Mouse (Mus musculus) fat pad, adult 2 months (tissue): ENCODE data around the gene Gm26938.

Experiments
- DNase-seq: peaks from one replicate; pipeline ENCODE4 v3.0.0-alpha.2; 2011; ENCODE audit warnings: low read depth, low spot score; ENCODE audit errors: extremely low read depth

The Gm26938 gene

GRCm38 (mm10) chr5:139796001-139796620 is 30.1 kb downstream of the Gm26938 start:
- DNase-seq: no peak

DNA sequence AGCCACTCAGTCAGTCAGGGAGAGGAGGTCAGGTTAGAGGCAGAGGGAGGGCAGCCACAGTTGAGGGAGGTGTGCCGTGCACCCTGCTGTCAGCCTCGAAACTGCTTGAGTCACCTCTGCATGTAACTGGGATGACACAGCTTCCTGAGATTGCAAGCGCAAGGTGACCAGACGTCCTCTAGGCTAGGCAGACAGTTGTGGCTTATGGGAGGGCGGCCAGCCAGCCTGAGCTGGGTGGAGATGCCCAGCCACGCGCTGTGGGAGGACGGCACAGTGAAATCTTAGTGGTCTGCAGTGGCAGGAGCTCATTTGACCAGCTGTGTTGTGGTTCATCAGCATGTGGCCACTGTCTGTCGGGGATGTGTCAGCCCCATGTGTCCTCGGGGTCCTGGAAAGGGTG is 31.3 kb downstream of the Gm26938 start:
- no peak for DNase-seq

GRCm38 (mm10) chr5:139794137-139794536 is 32.1 kb downstream of the Gm26938 start:
- no peak for DNase-seq

- no peak for DNase-seq
Measured at GRCm38 (mm10) chr5:139793338-139794089, 32.7 kb downstream of the Gm26938 start.

DNA sequence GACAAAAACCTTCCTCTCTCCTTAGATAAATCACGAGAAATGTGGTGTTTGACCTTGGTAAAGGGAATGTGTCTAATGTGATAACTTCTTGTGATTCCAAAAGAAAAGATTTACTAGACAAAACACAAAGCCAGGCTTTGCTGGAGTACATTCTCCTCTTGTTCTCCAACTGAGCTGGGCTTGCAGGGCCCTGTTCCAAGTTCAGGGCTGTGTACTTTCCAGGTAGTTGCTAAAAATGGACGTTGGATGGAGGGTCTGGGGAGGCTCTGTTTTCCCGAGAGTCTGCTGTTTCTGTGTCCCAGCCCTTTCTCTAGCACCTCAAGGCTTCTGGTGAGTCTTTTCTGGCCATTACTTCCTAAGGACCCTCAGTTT is 33.3 kb downstream of the Gm26938 start:
- DNase-seq: no peak

DNA sequence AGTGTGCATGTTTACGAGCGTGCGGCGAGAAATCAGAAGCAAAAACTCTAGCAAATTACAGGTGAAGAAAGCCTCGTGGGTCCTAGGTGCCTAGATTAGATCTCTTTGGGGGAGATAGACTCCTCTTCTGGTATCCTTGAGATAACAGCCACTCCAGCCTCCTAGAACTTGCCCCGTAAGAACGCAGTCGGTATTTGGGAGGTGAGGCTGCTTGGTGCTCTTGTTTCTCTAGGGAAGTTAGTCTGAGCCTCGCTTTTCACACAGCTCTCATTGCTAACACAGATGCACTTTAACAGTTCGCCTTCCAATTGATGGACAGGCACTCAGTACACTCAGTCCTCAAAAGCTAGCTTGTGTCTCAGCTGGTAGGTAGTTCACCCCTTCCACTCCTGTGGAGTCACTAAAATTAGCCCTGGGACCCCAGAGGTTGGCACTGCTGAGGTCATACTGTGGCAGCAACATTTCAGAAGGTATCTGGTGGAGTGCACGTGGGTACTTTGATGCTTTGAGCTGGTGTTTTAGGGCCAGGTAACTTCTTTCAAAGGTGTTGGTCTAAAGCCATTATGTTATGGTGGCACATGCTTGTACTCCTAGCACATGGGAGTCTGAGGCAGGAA is 33.9 kb downstream of the Gm26938 start:
- no peak for DNase-seq

DNA sequence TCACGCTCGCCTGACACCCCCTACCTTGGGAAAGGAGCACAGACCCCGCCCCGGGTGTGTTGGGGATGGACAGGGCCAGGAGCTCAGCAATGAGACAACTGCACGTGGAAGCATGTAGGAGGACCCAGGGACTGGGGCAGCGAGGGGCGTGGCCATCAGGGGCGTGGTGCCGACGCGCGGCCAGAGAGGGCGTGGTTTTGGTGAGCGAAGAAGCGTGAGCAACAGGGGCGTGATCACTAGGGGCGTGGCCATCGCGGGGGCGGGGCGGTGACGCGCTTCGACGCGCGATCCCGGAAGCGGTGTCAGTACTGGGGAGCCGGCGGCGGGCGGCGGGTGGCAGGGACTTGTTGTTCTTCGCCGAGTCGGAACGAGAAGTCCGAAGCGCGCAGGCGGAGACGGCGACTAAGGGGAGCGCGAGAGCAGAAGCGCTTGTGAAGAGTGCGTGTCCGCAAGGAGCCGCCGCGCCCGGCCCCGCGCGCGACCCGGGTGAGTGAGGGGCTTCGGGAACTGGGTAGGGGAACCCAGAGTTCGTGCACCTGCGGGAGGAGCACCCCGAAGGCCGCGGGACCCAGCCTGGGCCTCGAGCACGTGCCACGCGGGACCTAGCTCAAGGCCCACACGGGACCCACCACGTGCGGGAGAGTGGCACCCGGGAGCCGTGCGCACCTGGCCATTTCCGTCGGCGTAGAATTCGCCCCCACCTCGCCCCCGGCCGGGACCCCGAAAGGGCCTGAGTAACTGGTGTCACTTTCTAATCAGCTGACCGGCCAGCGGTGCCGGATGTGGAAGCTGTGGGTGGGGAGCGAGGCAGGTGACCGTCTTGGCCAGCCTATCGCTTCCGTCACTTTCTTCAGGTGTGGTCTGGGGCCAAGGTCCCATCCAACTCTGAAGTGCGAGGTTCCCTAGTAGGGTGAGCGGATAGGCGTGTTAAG is 34.7 kb downstream of the Gm26938 start, which contains the start of gene Mafk:
Gene Mafk (plus strand): TSS at position 287 of the 932 bp plus-strand sequence.
- no peak for DNase-seq

GRCm38 (mm10) chr5:139789466-139789865 is 36.7 kb downstream of the Gm26938 start:
- no peak for DNase-seq

DNA sequence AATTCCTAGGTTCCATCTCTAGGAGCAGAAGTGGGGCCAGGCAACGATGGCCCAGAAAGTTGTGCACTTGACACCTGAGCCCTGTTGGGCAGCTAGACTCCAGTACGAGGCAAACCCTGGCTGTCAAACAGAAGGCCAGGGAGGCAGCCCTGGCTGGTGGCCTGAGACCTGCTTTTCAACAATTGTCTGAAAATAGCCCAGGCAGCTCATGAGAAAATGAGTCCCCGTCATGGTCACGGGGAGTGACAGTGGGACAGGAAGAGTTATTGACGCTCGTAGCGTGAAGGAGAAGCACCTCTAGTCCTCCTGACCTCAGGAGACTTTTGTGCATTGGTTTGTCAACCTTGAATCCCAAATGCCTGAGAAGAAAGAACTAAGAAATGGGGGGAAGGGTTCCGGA is 44.8 kb downstream of the Gm26938 start:
- no peak for DNase-seq

DNA sequence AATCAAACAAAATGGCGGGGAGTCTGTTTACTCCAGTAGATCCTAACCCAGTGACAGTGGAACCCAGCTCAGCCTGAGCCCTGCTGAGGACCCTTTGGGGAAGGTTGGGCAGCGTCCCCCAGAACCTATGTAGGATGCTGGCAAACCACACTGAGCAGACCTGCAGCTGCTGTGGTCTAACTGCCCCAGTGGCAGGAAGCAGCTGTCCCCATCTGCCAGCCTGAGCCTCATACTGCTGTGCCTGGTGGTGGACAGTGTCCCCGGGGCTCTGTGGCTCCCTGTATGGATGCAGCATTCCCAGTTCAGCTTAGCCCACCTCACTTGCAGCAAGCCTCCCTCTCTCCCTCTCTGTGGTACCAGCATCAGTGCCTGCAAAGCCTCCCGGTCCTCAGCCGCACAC is 49.2 kb downstream of the Gm26938 start:
- DNase-seq: no peak

GRCm38 (mm10) chr5:139775216-139775926 is 50.8 kb downstream of the Gm26938 start, which contains the start of gene Ints1:
Gene Ints1, minus strand, starts transcription at chr5:139775674.
- peak; percentile 57 for DNase-seq

GRCm38 (mm10) chr5:139768216-139768615 is 58.0 kb downstream of the Gm26938 start:
- no peak for DNase-seq

- DNase-seq: no peak
Measured at GRCm38 (mm10) chr5:139764296-139764695, 61.9 kb downstream of the Gm26938 start.

- DNase-seq: no peak
Measured at GRCm38 (mm10) chr5:139758096-139758495, 68.1 kb downstream of the Gm26938 start.
